ENCODE assay signal across 9 mouse cellular contexts in genomic region chr5:142813722-142814111, GRCm38 (mm10). TPM values are rescaled to one million over a fixed set of nuclear protein-coding genes. Genes with fewer than 3 reads are reported as not detected.
DNase-seq lines count a peak whose midpoint lies in the region; ATAC-seq and TF ChIP-seq lines count a peak whose summit lies in the region.
"Had no signal": no experiment of that assay in that cellular context is flagged by ENCODE, and none has a peak within 500 bp of the region (broad histone marks: within the 10 kb centered on the region; RNA-seq: fewer than 3 reads in every experiment).

No protein-coding gene starts in this region.

- peak overlapping the region; percentile 97 for H3K27ac ChIP-seq in heart, adult 2 months
- no peak overlapping the region for H3K27ac ChIP-seq in ES-Bruce4 (ENCODE audit: insufficient read depth, low read length)
- peak overlapping the region; percentile 100 for H3K27ac ChIP-seq in hindbrain, embryonic 11.5 days (ENCODE audit: low read depth, low read length)
- H3K27ac ChIP-seq in liver, embryonic 15.5 days (replicated peaks): no peak overlapping the region

- H3K27me3 ChIP-seq in heart, adult 2 months (ENCODE audit: control insufficient read depth, insufficient read depth, low read length): no peaks in the 10 kb centered on the region
- H3K27me3 ChIP-seq in ES-Bruce4 (ENCODE audit: control insufficient read depth, insufficient read depth, low read length, poor library complexity, severe bottlenecking): peaks cover 25% of the 10 kb centered on the region
- H3K27me3 ChIP-seq in hindbrain, embryonic 11.5 days (ENCODE audit: control insufficient read depth, insufficient read depth, low read length): no peaks in the 10 kb centered on the region
- peaks cover 98% of the 10 kb centered on the region for H3K27me3 ChIP-seq in liver, embryonic 15.5 days
- H3K27me3 ChIP-seq: Patski had no signal

- peak overlapping the region; percentile 61 for H3K9ac ChIP-seq in heart, adult 2 months (ENCODE audit: low read depth, low read length)
- H3K9ac ChIP-seq in ES-Bruce4 (ENCODE audit: low read depth, poor library complexity, severe bottlenecking): no peak overlapping the region
- peak overlapping the region; percentile 100 for H3K9ac ChIP-seq in hindbrain, embryonic 11.5 days (ENCODE audit: low read depth, low read length)
- H3K9ac ChIP-seq in liver, embryonic 15.5 days: peak overlapping the region; percentile 49

- no peaks in the 10 kb centered on the region for H3K9me3 ChIP-seq in ES-Bruce4 (replicated peaks; ENCODE audit: control insufficient read depth, insufficient read depth, low read length, poor library complexity, severe bottlenecking)
- no peaks in the 10 kb centered on the region for H3K9me3 ChIP-seq in hindbrain, embryonic 11.5 days (ENCODE audit: control insufficient read depth, low read length)
- no peaks in the 10 kb centered on the region for H3K9me3 ChIP-seq in liver, embryonic 15.5 days (replicated peaks)

- peak overlapping the region; percentile 95 for H3K4me2 ChIP-seq in hindbrain, embryonic 11.5 days (replicated peaks; ENCODE audit: low read depth, low read length)
- peak overlapping the region; percentile 68 for H3K4me2 ChIP-seq in liver, embryonic 15.5 days

- H3K4me3 ChIP-seq in heart, adult 2 months: peak overlapping the region; percentile 93
- peak overlapping the region; percentile 0; the same call in 1 of the 2 replicates for H3K4me3 ChIP-seq in ES-Bruce4 (ENCODE audit: low read depth, low read length)
- H3K4me3 ChIP-seq in hindbrain, embryonic 11.5 days (ENCODE audit: low read depth, low read length): peak overlapping the region; percentile 99
- H3K4me3 ChIP-seq in liver, embryonic 15.5 days (replicated peaks): peak overlapping the region; percentile 63

- H3K79me2 ChIP-seq in heart, adult 2 months (replicated peaks; ENCODE audit: control insufficient read depth, insufficient read depth, low read length): peaks cover 13% of the 10 kb centered on the region

- TF ChIP-seq POLR2A in heart, adult 2 months (IDR thresholded peaks at IDR 0.05; ENCODE audit: insufficient read depth, low read depth, low read length): no peak
- TF ChIP-seq POLR2A in ES-Bruce4 (IDR thresholded peaks at IDR 0.05; ENCODE audit: insufficient read depth, low read length): no peak

- peak in 1 of 2 experiments; percentile 62 for DNase-seq in heart, adult 2 months
- DNase-seq in heart, postnatal 36 days: no peak
- DNase-seq in embryo, embryonic 11 days: peak; percentile 87
- DNase-seq in hindbrain, embryonic 11.5 days (ENCODE audit: low spot score): peak; percentile 83
- peak; percentile 72 for DNase-seq in testis, postnatal 10 days (ENCODE audit: low spot score)
- DNase-seq in urinary bladder, adult 18-20 months (ENCODE audit: low spot score in 2 of 2): no peak

- H3K4me1 ChIP-seq in heart, adult 2 months (ENCODE audit: control insufficient read depth, insufficient read depth, low read length): peaks cover 22% of the 10 kb centered on the region
- H3K4me1 ChIP-seq in ES-Bruce4 (ENCODE audit: control insufficient read depth, insufficient read depth, low read length): peaks cover 6% of the 10 kb centered on the region
- H3K4me1 ChIP-seq in hindbrain, embryonic 11.5 days (replicated peaks; ENCODE audit: control insufficient read depth, insufficient read depth, low read length): peaks cover 16% of the 10 kb centered on the region
- peaks cover 62% of the 10 kb centered on the region for H3K4me1 ChIP-seq in liver, embryonic 15.5 days (replicated peaks)

- intact Hi-C loops in heart, adult 2 months (cut with DNase I): loop anchor here (2.0 kb wide), 1 partner anchor 45 kb away; no protein-coding TSS in a partner anchor
- intact Hi-C loops in heart, postnatal 36 days (cut with DNase I): loop anchor here (2.0 to 10.0 kb wide), 3 partner anchors 45 to 711 kb away; partner anchors contain the start of gene Rac1

- no peak for TF ChIP-seq EP300 in heart, adult 2 months (IDR thresholded peaks at IDR 0.05; ENCODE audit: insufficient read depth, low read depth, low read length)
- TF ChIP-seq EP300 in ES-Bruce4 (IDR thresholded peaks at IDR 0.05; ENCODE audit: insufficient read depth, low read depth, low read length): no peak

- 3% methylated on average over 23 of the region's 23 CpGs for WGBS in heart, adult 2 months
- 1% methylated on average over 23 of the region's 23 CpGs for WGBS in hindbrain, embryonic 11.5 days
- 6% methylated on average over 23 of the region's 23 CpGs for WGBS in liver, embryonic 15.5 days (ENCODE audit: insufficient replicate concordance)

- peaks cover 6% of the 10 kb centered on the region for H3K36me3 ChIP-seq in heart, adult 2 months (ENCODE audit: control insufficient read depth, insufficient read depth, low read length)
- no peaks in the 10 kb centered on the region for H3K36me3 ChIP-seq in ES-Bruce4 (ENCODE audit: control insufficient read depth, insufficient read depth, low read length, poor library complexity, severe bottlenecking)
- no peaks in the 10 kb centered on the region for H3K36me3 ChIP-seq in hindbrain, embryonic 11.5 days (ENCODE audit: control insufficient read depth, insufficient read depth, low read length)
- H3K36me3 ChIP-seq in liver, embryonic 15.5 days (replicated peaks): no peaks in the 10 kb centered on the region

- TF ChIP-seq CTCF in heart, adult 2 months (IDR thresholded peaks at IDR 0.05): no peak
- TF ChIP-seq CTCF in ES-Bruce4 (IDR thresholded peaks at IDR 0.05; ENCODE audit: low read depth, low read length): no peak

- no peak for ATAC-seq in hindbrain, embryonic 11.5 days (ENCODE audit: low FRiP score)
- no peak for ATAC-seq in liver, embryonic 15.5 days (ENCODE audit: insufficient read depth)

RNA-seq across cellular contexts. Expression of gene Tnrc18, which starts 3.7 kb away (rescaled TPM):
- total RNA-seq in heart, adult 2 months (2021): 10 to 100 TPM; 49.7 to 60.3 TPM
- 15.1 and 18.5 TPM in 2 replicates for polyA plus RNA-seq in heart, adult 2 months (2012; rRNA removed)
- total RNA-seq in heart, postnatal 36 days (2021): 10 to 100 TPM; 55.4 to 62.3 TPM
- 13.9 and 20.2 TPM in 2 replicates for polyA plus RNA-seq in ES-Bruce4 (2011; ENCODE audit: insufficient read depth, insufficient read length, low read depth, missing spikeins)
- polyA plus RNA-seq in hindbrain, embryonic 11.5 days (2014; fragmentation: Nextera tagmentation; extraction: Ambion mirVana): 30.7 and 44.0 TPM in 2 replicates
- polyA plus RNA-seq in liver, embryonic 15.5 days (2015; fragmentation: Nextera tagmentation; extraction: Ambion mirVana): 3.4 and 3.7 TPM in 2 replicates

Comparison
In these comparisons a context has a peak if more than half of its experiments do, and no peak if none do; other contexts are left out.
1. DNase-seq: peak in embryo, embryonic 11 days (single experiment), hindbrain, embryonic 11.5 days (single experiment) and testis, postnatal 10 days (single experiment); none in heart, postnatal 36 days (0 of 2) and urinary bladder, adult 18-20 months (0 of 2).
2. H3K27ac ChIP-seq: peak in heart, adult 2 months (single experiment) and hindbrain, embryonic 11.5 days (single experiment); none in ES-Bruce4 (single experiment) and liver, embryonic 15.5 days (single experiment).
3. H3K4me3 ChIP-seq: peak in every context shown above with its lines; median percentile 99 in hindbrain, embryonic 11.5 days; 93 in heart, adult 2 months; 63 in liver, embryonic 15.5 days; 0 in ES-Bruce4.